Mouse (Mus musculus) kidney, embryonic 15.5 days (tissue): ENCODE data around the gene Asb12. TPM values are rescaled to one million over a fixed set of nuclear protein-coding genes. Genes with fewer than 3 reads are reported as not detected.
"Not testable (repeated sequence)": the region's sequence is repeated elsewhere in the genome, so short reads cannot be mapped to it uniquely, and the experiment has no call there.

ENCODE experiments used
- ATAC-seq: fragments of 200-750 bp; cut with Nextera tagmentation; replicated peaks from 2 replicates; pipeline ENCODE4 v1.8.0; 2017; ENCODE audit warnings: moderate TSS enrichment; ENCODE audit not compliant: low FRiP score
- H3K27ac ChIP-seq: fragments of 300-500 bp; sonication (generic); 2 replicates; pipeline ENCODE4 v1.5.1; 2015; ENCODE audit warnings: mild to moderate bottlenecking, inconsistent platforms
- H3K27me3 ChIP-seq: fragments of 300-500 bp; sonication (generic); 2 replicates; pipeline ENCODE4 v1.6.1; 2015; ENCODE audit warnings: inconsistent platforms
- H3K36me3 ChIP-seq: fragments of 300-500 bp; sonication (generic); 2 replicates; pipeline ENCODE4 v1.6.1; 2015; ENCODE audit warnings: inconsistent platforms
- H3K4me1 ChIP-seq: fragments of 300-500 bp; sonication (generic); 2 replicates; pipeline ENCODE4 v1.6.1; 2015; ENCODE audit warnings: inconsistent platforms
- H3K4me2 ChIP-seq: fragments of 300-500 bp; sonication (generic); 2 replicates; pipeline ENCODE4 v1.6.1; 2015; ENCODE audit warnings: moderate library complexity, mild to moderate bottlenecking, inconsistent platforms
- H3K4me3 ChIP-seq: fragments of 300-500 bp; sonication (generic); replicated peaks from 2 replicates; pipeline ENCODE4 v1.5.1; 2015; ENCODE audit warnings: mild to moderate bottlenecking, inconsistent platforms
- H3K9ac ChIP-seq: fragments of 300-500 bp; sonication (generic); 2 replicates; pipeline ENCODE4 v1.6.1; 2015; ENCODE audit warnings: mild to moderate bottlenecking, inconsistent platforms
- H3K9me3 ChIP-seq: fragments of 300-500 bp; sonication (generic); replicated peaks from 2 replicates; pipeline ENCODE4 v1.6.1; 2016; ENCODE audit warnings: inconsistent platforms
- WGBS: fragments of 180-500 bp; shearing (Covaris S2); methylation state at CpG from one replicate; pipeline ENCODE4 v1.1.7; 2015; ENCODE audit warnings: mixed read lengths; 5-methylcytosine and 5-hydroxymethylcytosine counted together
- polyA plus RNA-seq: library from polyadenylated mRNA; unstranded; fragments of >200 nt; fragmentation: Nextera tagmentation; extraction: Ambion mirVana; gene quantifications from 2 replicates; pipeline ENCODE4 v1.2.1, GENCODE M21; 2015

Gene Asb12
- 0.26 TPM in 1 of 2 replicates, not detected in the other for polyA plus RNA-seq

DNA sequence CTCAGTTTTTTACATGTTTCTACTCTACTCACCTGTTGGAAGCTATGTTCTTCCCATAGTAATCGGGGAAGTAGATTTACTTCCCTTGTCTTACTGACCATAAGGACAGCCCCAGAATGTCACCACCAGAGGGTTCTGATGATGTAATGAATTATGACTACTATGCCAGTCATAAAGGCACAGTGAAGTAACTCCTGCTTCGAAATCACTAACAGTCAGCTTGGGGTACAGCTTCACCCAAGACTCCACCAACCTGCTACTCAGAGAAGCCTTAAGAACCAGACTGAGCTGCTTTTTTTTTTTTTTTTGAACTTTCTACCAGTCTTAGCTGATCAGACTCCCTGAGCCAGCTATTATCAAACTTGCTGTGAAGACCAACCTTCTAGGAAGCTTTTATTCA lies at the start of gene Asb12, which contains the start of gene Pfn5:
Asb12 (minus strand) TSS at position 101 of the 400 bp plus-strand sequence.
Pfn5 (plus strand) TSS at position 218 of the 400 bp plus-strand sequence.
- H3K9ac ChIP-seq, result no peak within 1 kb of the TSS
- WGBS, result 84% methylated on average over 2 of the region's 2 CpGs

DNA sequence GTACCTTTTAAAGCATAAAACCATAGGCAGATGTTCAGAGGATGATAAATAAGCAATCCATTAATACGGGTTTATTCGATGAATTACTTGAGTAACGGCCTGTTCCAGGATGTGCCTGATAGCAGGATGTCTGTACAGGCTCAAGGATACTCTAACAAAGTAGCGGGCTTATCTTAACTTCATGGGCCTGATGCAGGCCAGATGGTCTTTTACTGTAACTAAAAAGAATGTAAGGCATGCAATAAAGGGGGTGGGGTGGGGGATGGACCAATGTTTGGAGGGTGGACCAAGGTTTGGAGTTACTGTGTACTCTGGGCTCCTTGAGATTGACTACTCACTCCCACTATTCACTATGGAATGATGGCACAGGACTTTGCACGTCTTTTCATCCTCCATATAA lies 42.8 kb upstream of the Asb12 start:
- H3K27ac ChIP-seq, result no peak overlapping the region
- no peak for ATAC-seq
- no peaks in the 10 kb centered on the region for H3K4me1 ChIP-seq
- H3K9me3 ChIP-seq, result no peaks in the 10 kb centered on the region
- 66% methylated on average over 5 of the region's 5 CpGs for WGBS
- no peak overlapping the region for H3K9ac ChIP-seq
- H3K4me2 ChIP-seq, result no peak overlapping the region
- H3K27me3 ChIP-seq, result no peaks in the 10 kb centered on the region
- H3K36me3 ChIP-seq, result no peaks in the 10 kb centered on the region
- H3K4me3 ChIP-seq, result no peak overlapping the region

More for the DNA sequence above, at the start of gene Asb12, which contains the start of gene Pfn5:
- Histone ChIP-seq H3K4me2 (no peak within 1 kb of the TSS), H3K36me3 (no peaks in the 10 kb centered on the region), H3K27ac (no peak within 1 kb of the TSS), H3K27me3 (0 out of 2 replicates have a peak, but pooled peaks cover 7% of the 10 kb centered on the region), H3K4me1 (no peaks in the 10 kb centered on the region), H3K9me3 (0 out of 2 replicates have a peak, but pooled peaks cover 3% of the 10 kb centered on the region), H3K4me3 (no peak within 1 kb of the TSS)
- ATAC-seq, result no peak

DNA sequence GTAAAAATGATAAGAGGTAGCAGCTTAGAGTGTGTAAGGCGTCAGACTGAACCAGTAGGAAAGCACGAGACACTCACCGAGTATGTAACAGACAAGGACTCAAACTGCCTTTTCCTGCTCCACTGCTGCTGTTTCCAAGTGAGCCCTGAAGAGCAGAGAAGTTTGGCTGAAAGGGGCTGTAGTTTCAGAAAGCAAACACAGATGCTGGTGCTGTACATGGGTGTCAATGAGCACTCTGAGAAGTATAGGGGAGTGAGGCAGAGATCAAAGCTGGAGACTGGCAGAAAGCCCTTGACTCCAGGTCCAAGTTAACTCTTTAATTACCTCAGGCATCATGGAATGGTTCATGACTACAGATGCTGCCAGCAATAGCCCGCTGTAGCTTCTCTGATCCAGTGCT lies 3.5 kb downstream of the Asb12 start:
- no peak for ATAC-seq
- Histone ChIP-seq H3K4me2 (no peak overlapping the region), H3K27me3 (0 out of 2 replicates have a peak, but pooled peaks cover 7% of the 10 kb centered on the region), H3K4me1 (no peaks in the 10 kb centered on the region), H3K9me3 (no peaks in the 10 kb centered on the region), H3K9ac (no peak overlapping the region), H3K36me3 (no peaks in the 10 kb centered on the region), H3K27ac (no peak overlapping the region), H3K4me3 (no peak overlapping the region)
- 78% methylated on average over 4 of the region's 4 CpGs for WGBS

DNA sequence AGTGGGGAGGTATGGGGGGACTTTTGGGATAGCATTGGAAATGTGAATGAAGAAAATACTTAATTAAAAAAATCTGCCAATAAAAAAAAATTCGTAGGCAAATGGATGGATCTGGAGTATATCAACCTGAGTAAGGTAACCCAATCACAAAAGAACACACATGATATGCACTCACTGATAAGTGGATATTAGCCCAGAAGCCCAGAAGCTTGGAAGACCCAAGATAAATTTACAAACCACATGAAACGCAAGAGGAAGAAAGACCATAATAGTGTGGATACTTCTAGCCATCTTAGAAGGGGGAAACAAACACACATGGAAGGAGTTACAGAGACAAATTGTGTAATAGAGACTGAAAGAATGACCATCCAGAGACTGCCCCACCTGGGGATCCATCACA lies 22.3 kb downstream of the Asb12 start:
- H3K9me3 ChIP-seq, H3K9ac ChIP-seq, H3K4me2 ChIP-seq, H3K27ac ChIP-seq, H3K27me3 ChIP-seq, H3K4me1 ChIP-seq, H3K4me3 ChIP-seq, ATAC-seq, H3K36me3 ChIP-seq: not testable (repeated sequence)
- 90% methylated on average over 2 of the region's 2 CpGs for WGBS

DNA sequence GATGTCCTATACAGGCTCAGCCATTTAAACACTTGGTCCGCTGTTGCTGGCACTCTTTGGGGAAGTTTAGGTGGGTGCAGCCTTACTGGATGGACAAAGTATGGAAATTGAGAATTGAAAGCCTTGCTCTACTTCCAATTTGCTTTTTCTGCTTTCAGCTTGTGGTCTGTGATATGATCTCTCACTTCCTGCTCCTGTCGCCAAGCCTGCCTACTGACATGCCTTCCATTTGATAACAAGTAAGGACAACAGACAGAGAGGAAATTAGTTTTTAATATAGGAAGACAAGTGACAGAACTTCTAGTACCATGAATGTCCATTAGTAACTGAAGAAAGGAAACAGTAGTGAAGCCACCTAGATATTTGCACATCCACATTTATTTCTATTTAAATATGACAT lies 32.6 kb downstream of the Asb12 start:
- Histone ChIP-seq H3K4me3 (no peak overlapping the region), H3K9me3 (no peaks in the 10 kb centered on the region), H3K36me3 (no peaks in the 10 kb centered on the region), H3K4me1 (no peaks in the 10 kb centered on the region), H3K27me3 (peaks cover 14% of the 10 kb centered on the region; the same call in 1 of the 2 replicates), H3K4me2 (no peak overlapping the region), H3K9ac (no peak overlapping the region), H3K27ac (no peak overlapping the region)
- no peak for ATAC-seq
- WGBS, result 88% methylated on average over 2 of the region's 2 CpGs

DNA sequence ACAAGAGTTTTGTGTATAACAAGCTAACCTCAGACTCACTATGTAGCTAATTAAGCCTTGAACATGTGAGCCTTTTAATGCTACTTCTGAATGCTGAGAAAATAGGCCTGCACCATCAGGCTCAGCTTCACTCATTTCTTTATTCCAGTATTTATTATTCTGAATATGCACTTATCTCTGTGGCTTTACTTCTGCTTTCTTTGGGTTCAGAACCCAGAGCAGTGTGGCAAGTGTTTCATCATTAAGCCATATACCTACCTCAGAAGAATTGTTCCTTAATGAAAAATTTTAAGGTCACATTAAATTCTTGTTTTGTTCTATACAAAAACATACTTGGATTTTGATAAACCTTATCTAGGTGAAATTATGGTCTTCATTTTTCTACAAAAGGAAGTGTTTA lies 33.9 kb downstream of the Asb12 start:
- no peaks in the 10 kb centered on the region for H3K4me1 ChIP-seq
- no peak overlapping the region for H3K4me3 ChIP-seq
- no peak overlapping the region for H3K9ac ChIP-seq
- no peaks in the 10 kb centered on the region for H3K36me3 ChIP-seq
- no peaks in the 10 kb centered on the region for H3K9me3 ChIP-seq
- no peak overlapping the region for H3K27ac ChIP-seq
- no peak for ATAC-seq
- H3K4me2 ChIP-seq, result no peak overlapping the region
- peaks cover 18% of the 10 kb centered on the region; the same call in 1 of the 2 replicates for H3K27me3 ChIP-seq

DNA sequence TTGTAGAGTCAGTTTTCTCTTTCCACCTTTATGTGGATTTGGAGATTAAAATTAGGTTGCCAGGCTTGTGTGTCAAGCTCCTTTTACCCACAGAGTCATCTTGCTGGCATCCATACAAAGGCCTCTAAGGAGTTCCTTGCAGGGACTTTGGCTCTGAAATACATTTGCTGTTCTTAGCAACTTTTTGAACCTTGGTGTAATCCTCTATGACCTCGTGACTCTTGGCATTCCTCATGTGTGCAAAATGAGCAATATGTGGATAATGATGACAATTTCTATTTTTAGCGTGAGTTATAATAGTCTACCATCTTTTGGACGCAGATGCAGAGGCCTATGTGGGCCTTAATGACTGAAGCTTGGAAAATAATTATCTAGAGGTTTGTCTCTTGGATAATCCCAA lies 100.6 kb downstream of the Asb12 start:
- no peaks in the 10 kb centered on the region for H3K4me1 ChIP-seq
- ATAC-seq, result no peak
- no peaks in the 10 kb centered on the region for H3K36me3 ChIP-seq
- H3K27ac ChIP-seq, result no peak overlapping the region
- no peak overlapping the region for H3K9ac ChIP-seq
- H3K4me3 ChIP-seq, result no peak overlapping the region
- no peaks in the 10 kb centered on the region for H3K9me3 ChIP-seq
- 70% methylated on average over 3 of the region's 3 CpGs for WGBS
- no peaks in the 10 kb centered on the region for H3K27me3 ChIP-seq
- H3K4me2 ChIP-seq, result no peak overlapping the region

DNA sequence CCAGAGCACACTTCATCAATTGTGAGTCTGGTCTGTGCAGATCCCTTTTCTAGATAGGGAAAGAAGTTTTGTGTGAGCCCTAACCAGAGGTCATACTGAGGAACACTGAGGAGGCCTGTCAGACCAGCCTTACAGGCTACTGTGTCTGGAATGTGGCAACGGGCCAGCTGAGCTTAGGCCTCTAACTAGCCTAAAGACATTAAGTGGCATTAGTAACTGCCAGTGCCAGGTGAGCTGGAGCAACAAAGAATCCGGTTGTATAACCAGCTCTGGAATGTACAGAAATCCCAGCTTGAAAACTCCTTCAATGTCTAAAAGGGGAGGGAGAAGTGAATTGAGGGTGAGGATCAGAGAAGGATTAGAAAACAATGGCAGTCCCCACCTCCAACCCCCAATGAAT lies 111.9 kb downstream of the Asb12 start:
- Histone ChIP-seq H3K27ac (peak overlapping the region; percentile 90; the same call in 1 of the 2 replicates), H3K4me2 (no peak overlapping the region), H3K4me3 (no peak overlapping the region), H3K36me3 (no peaks in the 10 kb centered on the region), H3K4me1 (0 out of 2 replicates have a peak, but pooled peaks cover 6% of the 10 kb centered on the region), H3K9ac (no peak overlapping the region), H3K27me3 (peaks cover 7% of the 10 kb centered on the region; the same call in 1 of the 2 replicates), H3K9me3 (no peaks in the 10 kb centered on the region)
- 72% methylated on average over 2 of the region's 2 CpGs for WGBS
- ATAC-seq, result no peak

DNA sequence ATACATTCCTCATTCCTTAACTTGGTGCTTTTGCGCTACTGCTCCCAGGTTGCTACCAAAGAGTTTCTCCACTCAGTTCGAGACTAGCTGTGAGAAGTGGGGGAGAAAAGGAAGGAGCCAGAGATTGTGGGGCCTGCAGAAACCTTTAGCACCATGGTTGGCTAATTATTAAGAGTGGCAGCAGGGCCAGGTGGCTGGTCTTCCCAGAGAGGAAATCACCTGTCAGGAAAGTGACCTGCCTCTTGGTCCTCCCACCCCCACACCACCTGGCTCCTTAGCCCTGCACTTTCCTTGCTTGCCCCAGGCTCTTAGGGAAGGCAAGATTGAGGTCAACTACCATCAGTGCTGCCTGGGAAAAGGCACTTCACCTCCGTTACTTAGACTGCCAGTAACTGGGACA lies 112.6 kb downstream of the Asb12 start:
- Histone ChIP-seq H3K27ac (peak overlapping the region; percentile 90), H3K4me3 (peak overlapping the region; percentile 61), H3K36me3 (no peaks in the 10 kb centered on the region), H3K4me1 (0 out of 2 replicates have a peak, but pooled peaks cover 6% of the 10 kb centered on the region), H3K27me3 (peaks cover 7% of the 10 kb centered on the region; the same call in 1 of the 2 replicates), H3K4me2 (peak overlapping the region; percentile 61), H3K9ac (no peak overlapping the region), H3K9me3 (no peaks in the 10 kb centered on the region)
- 33% methylated on average over 3 of the region's 3 CpGs for WGBS
- ATAC-seq, result peak; percentile 41

DNA sequence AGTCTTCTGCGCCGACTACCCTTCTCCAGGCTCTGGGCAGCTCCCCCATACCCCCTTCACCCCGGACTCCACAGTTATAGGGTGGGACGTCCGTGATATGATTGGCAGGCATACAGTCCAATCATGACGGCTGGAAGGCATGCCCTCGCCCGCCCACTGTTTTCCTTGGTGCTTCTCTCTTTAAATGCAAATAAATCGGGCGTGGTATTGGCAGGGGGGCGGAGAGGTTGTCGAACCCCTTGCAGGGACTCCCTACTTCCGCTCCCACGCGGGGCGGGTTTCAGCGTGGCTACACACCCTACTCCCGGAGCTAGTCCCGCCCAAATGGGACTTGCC lies 113.0 kb downstream of the Asb12 start, which contains the start of gene Amer1:
Amer1 (minus strand) TSS at position 97 of the 336 bp plus-strand sequence.
- peak; percentile 97 for ATAC-seq
- H3K36me3 ChIP-seq, result no peaks in the 10 kb centered on the region
- no peaks in the 10 kb centered on the region for H3K9me3 ChIP-seq
- H3K4me2 ChIP-seq, result peak within 1 kb of the TSS; percentile 61
- H3K9ac ChIP-seq, result peak within 1 kb of the TSS; percentile 50
- whole genome bisulfite sequencing, result 20% methylated on average over 19 of the region's 19 CpGs
- H3K27ac ChIP-seq, result peak within 1 kb of the TSS; percentile 90
- H3K4me3 ChIP-seq, result peak within 1 kb of the TSS; percentile 61
- H3K27me3 ChIP-seq, result peaks cover 7% of the 10 kb centered on the region; the same call in 1 of the 2 replicates
- 0 out of 2 replicates have a peak, but pooled peaks cover 6% of the 10 kb centered on the region for H3K4me1 ChIP-seq

DNA sequence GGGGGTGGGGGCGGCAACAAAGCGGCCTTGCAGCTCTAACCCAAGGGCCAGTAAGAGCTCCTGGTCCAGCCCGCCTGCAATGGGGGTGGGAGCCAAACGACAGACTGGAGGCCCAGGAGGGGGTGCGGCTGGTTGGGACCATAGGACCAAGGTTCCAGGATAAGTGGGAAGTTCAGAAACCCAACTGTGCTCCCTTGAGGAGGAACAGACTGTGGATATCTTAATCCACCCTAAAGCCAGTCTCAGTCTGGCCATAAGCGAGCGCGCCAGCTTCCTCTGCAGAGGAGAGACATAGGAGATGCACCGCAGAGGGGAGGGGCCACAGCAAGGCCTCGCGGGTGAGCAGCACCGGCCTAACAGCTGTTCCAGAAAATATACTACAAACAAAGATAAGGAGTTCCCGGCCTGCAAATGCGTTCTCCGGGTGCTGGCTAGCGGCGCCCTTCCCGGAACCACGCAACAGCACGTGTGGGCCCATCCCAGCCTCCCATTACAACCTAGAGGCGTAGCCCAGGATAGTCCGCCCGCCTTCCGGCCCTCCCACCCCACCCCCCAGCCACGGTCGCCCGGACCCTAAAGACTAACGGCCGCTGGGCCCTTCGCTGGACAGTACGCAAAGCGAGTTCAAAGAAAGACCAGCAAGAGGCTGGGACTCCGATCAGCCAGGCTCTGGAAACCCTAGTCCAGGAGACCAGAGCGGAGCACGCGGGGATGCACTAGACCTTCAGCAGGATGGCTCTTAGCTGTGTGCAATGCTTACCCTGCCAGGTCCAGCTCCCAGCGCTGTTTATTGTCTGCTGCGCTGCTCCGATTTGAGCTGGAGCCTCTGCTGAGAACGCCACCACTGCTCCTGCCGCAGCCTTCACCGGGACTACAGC lies 113.7 kb downstream of the Asb12 start:
- 16% methylated on average over 41 of the region's 42 CpGs for WGBS
- Histone ChIP-seq H3K9me3 (no peaks in the 10 kb centered on the region), H3K9ac (peak overlapping the region; percentile 50), H3K4me2 (peak overlapping the region; percentile 61), H3K36me3 (no peaks in the 10 kb centered on the region), H3K27me3 (peaks cover 7% of the 10 kb centered on the region; the same call in 1 of the 2 replicates), H3K27ac (peak overlapping the region; percentile 90), H3K4me1 (0 out of 2 replicates have a peak, but pooled peaks cover 6% of the 10 kb centered on the region), H3K4me3 (peak overlapping the region; percentile 61)
- peak; percentile 83 for ATAC-seq

DNA sequence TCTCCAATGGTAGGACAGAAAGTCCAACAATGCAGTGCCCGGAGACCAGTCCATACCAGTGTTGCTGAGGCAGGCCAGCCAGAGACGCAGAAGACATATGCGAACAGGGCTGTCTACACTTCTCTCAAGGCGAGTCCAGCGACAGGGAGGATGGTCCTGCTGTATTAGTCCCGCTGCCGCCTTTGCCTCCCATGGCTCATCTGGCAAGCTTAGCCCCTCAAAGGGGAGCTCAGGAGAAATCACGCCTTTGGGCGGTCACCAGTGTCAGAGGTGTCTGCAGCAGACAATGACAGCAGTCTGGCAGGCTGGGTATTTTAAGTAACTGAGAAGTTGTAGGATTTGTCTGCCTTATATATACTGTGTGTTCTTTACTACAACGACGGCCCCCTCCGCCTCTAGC lies 114.4 kb downstream of the Asb12 start:
- Histone ChIP-seq H3K9ac (peak overlapping the region; percentile 50; the same call in 1 of the 2 replicates), H3K27ac (peak overlapping the region; percentile 90), H3K4me3 (peak overlapping the region; percentile 61), H3K27me3 (peaks cover 7% of the 10 kb centered on the region; the same call in 1 of the 2 replicates), H3K36me3 (no peaks in the 10 kb centered on the region), H3K9me3 (no peaks in the 10 kb centered on the region), H3K4me1 (0 out of 2 replicates have a peak, but pooled peaks cover 6% of the 10 kb centered on the region), H3K4me2 (peak overlapping the region; percentile 61)
- ATAC-seq, result no peak
- 30% methylated on average over 12 of the region's 12 CpGs for WGBS
